Mouse (Mus musculus) heart, adult 9 months (tissue): ENCODE measurements around the gene Rdh8.

Experiments used
- DNase-seq, 2 experiments: peaks; one replicate each; pipeline ENCODE4 v3.0.0; 2022; ENCODE audit warnings: low spot score in 2 of 2

Rdh8 gene

GRCm38 (mm10) chr9:20818236-20818635, at the start of gene Rdh8:
TSS of gene Rdh8 (plus strand) at chr9:20818503.
- no peak for DNase-seq

- no peak for DNase-seq
Measured at GRCm38 (mm10) chr9:20781286-20781685, 37.0 kb upstream of the Rdh8 start.

- DNase-seq = no peak
Measured at GRCm38 (mm10) chr9:20785055-20785454, 33.2 kb upstream of the Rdh8 start.

- no peak for DNase-seq
Measured at GRCm38 (mm10) chr9:20787992-20788391, 30.3 kb upstream of the Rdh8 start.

- DNase-seq = no peak
Measured at GRCm38 (mm10) chr9:20789651-20790050, 28.7 kb upstream of the Rdh8 start.

GRCm38 (mm10) chr9:20790345-20790744, 28.0 kb upstream of the Rdh8 start:
- no peak for DNase-seq

GRCm38 (mm10) chr9:20794108-20794806, 24.0 kb upstream of the Rdh8 start:
- peak; percentile 73 to 82 for DNase-seq

- peak; percentile 39 to 53 for DNase-seq
Measured at GRCm38 (mm10) chr9:20804266-20805158, 13.8 kb upstream of the Rdh8 start.

- peak; percentile 65 to 66 for DNase-seq
Measured at GRCm38 (mm10) chr9:20805159-20805495, 13.2 kb upstream of the Rdh8 start.

GRCm38 (mm10) chr9:20805706-20806105, 12.6 kb upstream of the Rdh8 start:
- no peak for DNase-seq

GRCm38 (mm10) chr9:20810271-20810670, 8.0 kb upstream of the Rdh8 start:
- DNase-seq = peak; percentile 34 to 47

GRCm38 (mm10) chr9:20810773-20811172, 7.5 kb upstream of the Rdh8 start:
- DNase-seq = no peak

GRCm38 (mm10) chr9:20812537-20813271, 5.6 kb upstream of the Rdh8 start:
- DNase-seq = peak; percentile 38 to 45

- DNase-seq = peak; percentile 83 to 84
Measured at GRCm38 (mm10) chr9:20814521-20815272, 3.6 kb upstream of the Rdh8 start, which contains the start of gene Col5a3. TSS of gene Col5a3 (minus strand) at chr9:20815067.

- no peak for DNase-seq
Measured at GRCm38 (mm10) chr9:20820001-20820400, 1.7 kb downstream of the Rdh8 start.

- DNase-seq = no peak
Measured at GRCm38 (mm10) chr9:20822821-20823220, 4.5 kb downstream of the Rdh8 start.

- DNase-seq = no peak
Measured at GRCm38 (mm10) chr9:20825781-20826180, 7.5 kb downstream of the Rdh8 start.

GRCm38 (mm10) chr9:20828127-20828526, 9.8 kb downstream of the Rdh8 start:
- DNase-seq = no peak

GRCm38 (mm10) chr9:20830901-20831643, 12.8 kb downstream of the Rdh8 start:
- peak; percentile 91 to 96 for DNase-seq

- DNase-seq = no peak
Measured at GRCm38 (mm10) chr9:20834881-20835280, 16.6 kb downstream of the Rdh8 start.
